Mouse (Mus musculus) kidney, postnatal 14 days (tissue): ENCODE measurements around the gene Tnfrsf17.
"Not testable (repeated sequence)": the region's sequence is repeated elsewhere in the genome, so short reads cannot be mapped to it uniquely, and the experiment has no call there.

Experiments
- DNase-seq: peaks from one replicate; pipeline ENCODE4 v3.0.0; 2022; ENCODE audit warnings: mixed read lengths

Tnfrsf17 gene

GRCm38 (mm10) chr16:11343292-11343815, 29.7 kb downstream of the Tnfrsf17 start:
- DNase-seq: no peak

DNA sequence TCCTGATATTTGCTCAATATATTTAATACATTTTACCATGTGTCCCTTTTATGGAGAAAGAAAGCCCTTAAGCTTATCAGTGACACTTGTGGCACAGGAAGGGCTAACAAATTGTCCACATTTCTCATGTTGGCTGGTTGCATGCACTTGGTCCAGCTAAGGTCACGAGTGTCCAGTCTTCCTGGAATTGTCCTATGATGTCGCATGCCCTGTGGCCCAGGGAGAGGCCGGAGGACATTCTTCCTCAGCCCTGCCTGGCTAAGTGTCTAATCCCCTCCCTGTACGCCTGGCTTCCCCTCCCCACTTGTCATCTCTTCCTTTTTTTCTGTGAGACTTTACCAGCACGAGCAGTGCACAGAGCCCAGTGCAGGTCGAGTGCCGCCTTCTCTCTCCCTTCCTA, 38.3 kb downstream of the Tnfrsf17 start:
- DNase-seq: peak; percentile 54

DNA sequence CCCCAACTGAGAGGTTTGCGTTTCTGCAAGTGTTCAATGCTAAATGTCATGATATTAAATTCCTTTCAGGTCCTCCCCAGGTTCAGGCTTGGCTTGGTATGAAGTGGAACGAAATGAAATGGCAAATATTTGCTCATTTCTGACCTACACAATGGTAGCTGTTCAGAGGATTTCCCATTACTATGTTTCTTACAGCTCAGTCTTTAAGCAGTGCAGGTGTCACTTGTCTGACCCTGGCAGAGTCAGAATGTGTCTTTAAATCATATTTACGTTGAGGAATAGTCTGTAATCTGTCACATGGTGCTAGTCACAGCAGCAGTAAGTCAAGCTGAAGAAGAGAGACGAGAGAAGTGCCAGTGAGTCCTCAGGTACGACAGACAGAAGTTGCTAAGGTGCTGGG, 45.6 kb downstream of the Tnfrsf17 start:
- DNase-seq: no peak

DNA sequence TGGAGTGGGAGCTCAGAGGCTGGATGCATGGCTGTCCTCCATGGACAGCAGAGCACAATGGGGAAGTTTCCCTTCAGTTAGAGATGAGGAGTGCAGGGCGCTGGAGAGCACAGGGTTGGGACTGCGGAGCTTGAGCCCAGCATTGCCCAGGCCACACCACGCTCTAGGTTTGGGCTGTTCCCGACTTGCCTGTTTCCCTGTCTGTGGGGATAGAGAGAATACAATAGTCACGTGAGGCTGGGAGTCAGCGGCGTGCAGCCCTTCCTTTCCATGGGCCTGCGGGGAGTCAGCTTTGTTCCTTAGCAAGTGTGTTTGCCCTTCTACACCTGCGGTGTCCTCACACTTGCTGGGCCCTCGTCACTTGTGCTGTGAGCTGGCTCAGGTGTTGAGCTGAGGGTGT, 46.3 kb downstream of the Tnfrsf17 start:
- no peak for DNase-seq

- not testable (repeated sequence) for DNase-seq
Measured at GRCm38 (mm10) chr16:11360576-11360975, 47.0 kb downstream of the Tnfrsf17 start.

- peak; percentile 90 for DNase-seq
Measured at GRCm38 (mm10) chr16:11365626-11366025, 52.0 kb downstream of the Tnfrsf17 start.

DNA sequence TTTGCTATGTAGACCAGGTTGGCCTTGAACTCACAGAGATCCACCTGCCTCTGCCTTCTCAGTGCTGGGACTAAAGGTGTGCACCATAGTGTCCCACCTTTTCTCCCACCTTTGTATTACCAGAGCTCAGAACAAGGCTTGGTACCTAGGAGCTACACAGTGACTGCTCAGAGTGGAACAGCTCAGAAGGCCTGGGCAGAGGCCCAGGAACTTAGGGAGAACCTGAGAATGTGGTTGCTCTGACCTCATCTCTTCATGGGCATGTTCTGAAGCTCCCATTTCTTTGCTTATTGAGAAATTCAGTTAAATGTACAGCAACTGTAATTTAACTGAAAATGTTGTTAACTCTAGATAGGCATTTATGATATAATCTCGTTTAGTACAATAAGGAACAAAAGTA, 53.2 kb downstream of the Tnfrsf17 start:
- DNase-seq: no peak

- no peak for DNase-seq
Measured at GRCm38 (mm10) chr16:11368412-11368811, 54.8 kb downstream of the Tnfrsf17 start.

GRCm38 (mm10) chr16:11369162-11369561, 55.5 kb downstream of the Tnfrsf17 start:
- no peak for DNase-seq

DNA sequence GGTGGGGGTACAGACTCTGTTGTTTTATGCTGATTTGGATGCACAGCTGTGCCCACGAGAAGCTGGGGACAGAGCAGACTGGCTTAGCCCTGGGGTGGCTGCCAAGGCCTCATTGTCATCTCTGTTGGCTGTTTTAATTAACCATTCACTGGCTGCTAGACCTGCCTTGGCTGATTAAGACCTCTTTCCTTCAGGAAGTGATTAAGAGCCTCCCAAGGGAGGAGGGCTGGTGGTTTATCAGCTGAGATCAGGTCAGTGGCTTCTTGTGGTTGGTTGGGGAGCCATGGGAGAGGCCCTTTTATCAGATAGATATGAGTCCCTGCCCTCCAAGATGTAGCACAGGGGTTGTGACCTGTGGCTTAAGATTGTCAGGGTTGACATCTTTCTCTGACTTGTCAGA, 56.0 kb downstream of the Tnfrsf17 start:
- peak; percentile 54 for DNase-seq
